Mouse (Mus musculus) erythroblast, embryonic 14.5 days (primary cell): ENCODE results near the gene Gng3.

Source experiments
- GATA1 ChIP-seq: IDR thresholded peaks from 2 replicates; pipeline ENCODE4 v1.6.1; 2012; ENCODE audit warnings: low read length, inconsistent platforms, mixed read lengths
- TAL1 ChIP-seq: IDR thresholded peaks from 3 replicates; pipeline ENCODE4 v1.6.1; 2012; ENCODE audit warnings: low read length, inconsistent platforms, mixed read lengths

- TF ChIP-seq GATA1: no peak
- no peak for TF ChIP-seq TAL1
Observed at GRCm38 (mm10) chr19:8789171-8789570, 49.8 kb downstream of the Gng3 start.
